Mouse (Mus musculus) kidney, adult 2 months (tissue): ENCODE data around the gene Fam187b.

Experiments
- CTCF ChIP-seq: fragments of 200-500 bp; conservative IDR thresholded peaks from 2 replicates; pipeline ENCODE4 v1.5.1; 2011; ENCODE audit warnings: low read depth, mild to moderate bottlenecking, control low read depth, low read length, moderate library complexity, mixed read lengths; ENCODE audit not compliant: insufficient read depth, insufficient read length
- POLR2A ChIP-seq: fragments of 200-500 bp; IDR thresholded peaks from one replicate; pipeline ENCODE4 v1.6.1; 2011; ENCODE audit warnings: low read depth, low read length, control low read depth

DNA sequence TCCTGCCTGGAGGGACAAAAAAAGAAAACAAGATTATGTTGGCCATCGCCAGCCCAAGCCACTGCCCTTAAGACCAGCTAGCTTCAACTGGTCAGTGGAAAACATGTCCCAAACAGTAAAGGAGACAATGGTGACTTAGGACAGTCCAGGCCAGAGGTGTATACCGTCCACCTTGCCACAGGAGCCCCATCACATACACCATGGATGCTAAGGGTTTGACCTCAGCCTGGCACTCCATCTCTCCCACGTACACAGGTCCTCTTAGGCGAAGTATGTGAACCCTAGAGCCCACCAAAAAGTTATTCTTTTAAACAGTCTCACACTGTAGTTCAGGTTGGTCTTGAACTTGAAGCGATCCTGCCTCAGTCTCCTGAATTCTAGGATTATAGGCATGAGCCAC, 10.7 kb upstream of the Fam187b start:
- TF ChIP-seq POLR2A (no peak), CTCF (no peak)
